Mouse (Mus musculus): Measurements from ENCODE around the gene Gdpd3. TPM values are rescaled to one million over a fixed set of nuclear protein-coding genes. Genes with fewer than 3 reads are reported as not detected.

Gene Gdpd3
- polyA plus RNA-seq, 1 experiment, result 2.5 TPM

DNA sequence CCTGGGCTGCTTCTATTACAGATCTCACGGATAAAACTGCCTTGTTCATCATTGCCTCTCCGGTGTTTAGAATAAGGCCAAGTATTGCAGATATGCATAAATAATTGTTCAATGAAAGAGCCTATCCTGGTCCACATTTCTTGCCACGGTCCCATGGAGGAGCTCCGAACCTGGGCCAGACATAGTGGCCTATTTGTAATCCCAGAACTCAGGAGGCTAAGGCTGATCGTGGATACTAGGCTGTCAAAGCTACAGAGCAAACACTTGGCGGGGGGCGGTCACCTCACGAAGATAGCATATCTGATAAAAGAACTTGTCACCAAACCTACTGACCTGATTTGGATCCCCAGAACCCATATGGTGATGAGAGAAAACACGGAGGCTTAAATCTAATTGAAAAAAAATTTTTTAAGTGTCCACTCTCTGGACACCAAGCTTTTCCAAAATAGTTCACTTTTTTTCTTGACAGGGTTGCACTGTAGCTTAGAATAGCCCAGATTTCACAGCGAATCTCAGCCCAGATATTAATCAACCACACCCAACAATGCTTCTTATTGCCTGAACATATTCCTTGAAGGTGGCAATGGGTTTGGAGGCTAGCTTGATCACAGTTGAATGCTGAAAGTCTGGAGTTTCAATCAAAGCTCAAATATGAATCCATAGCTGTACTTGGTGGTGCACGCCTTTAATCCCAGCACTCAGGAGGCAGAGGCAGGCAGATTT is 26.7 kb downstream of the Gdpd3 start:
- Histone ChIP-seq H3K4me1 (ENCODE audit: control insufficient read depth, insufficient read depth, low read length) (peaks cover 2% of the 10 kb centered on the region; the same call in 1 of the 2 replicates), H3K27ac (ENCODE audit: insufficient read depth, low read length) (no peak overlapping the region), H3K4me3 (ENCODE audit: insufficient read depth, low read length) (peak overlapping the region; percentile 75)
- TF ChIP-seq POLR2A (IDR thresholded peaks at IDR 0.05; ENCODE audit: extremely low read depth, insufficient read depth, low read length), result no peak
- no peak for TF ChIP-seq CTCF (IDR thresholded peaks at IDR 0.05; ENCODE audit: extremely low read depth, insufficient read depth, low read length)

- Histone ChIP-seq H3K4me1 (ENCODE audit: control insufficient read depth, insufficient read depth, low read length) (peaks cover 2% of the 10 kb centered on the region; the same call in 1 of the 2 replicates), H3K27ac (ENCODE audit: insufficient read depth, low read length) (no peak overlapping the region), H3K4me3 (ENCODE audit: insufficient read depth, low read length) (no peak overlapping the region)
- TF ChIP-seq CTCF (IDR thresholded peaks at IDR 0.05; ENCODE audit: extremely low read depth, insufficient read depth, low read length) (no peak), POLR2A (IDR thresholded peaks at IDR 0.05; ENCODE audit: extremely low read depth, insufficient read depth, low read length) (0 out of 2 replicates have a peak, but pooled peaks have one; percentile 9)
Observed at GRCm38 (mm10) chr7:126793456-126794270, 27.5 kb downstream of the Gdpd3 start.

DNA sequence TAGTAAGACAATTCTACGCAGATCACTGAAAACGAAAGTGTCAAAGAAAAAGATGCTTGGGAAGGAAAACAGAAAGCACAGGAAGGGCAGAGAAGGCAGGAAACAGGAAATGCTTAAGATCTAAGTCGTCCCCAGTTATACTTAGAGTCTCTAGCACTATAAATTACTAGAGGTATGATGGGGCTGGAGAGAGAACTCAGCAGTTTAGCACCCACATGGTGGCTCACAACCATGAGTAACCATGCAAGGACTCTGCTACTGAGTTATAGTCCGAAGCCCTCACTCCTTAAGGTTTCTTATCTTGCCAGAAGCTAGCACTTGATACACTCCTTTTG is 28.1 kb downstream of the Gdpd3 start:
- Histone ChIP-seq H3K27ac (ENCODE audit: insufficient read depth, low read length) (no peak overlapping the region), H3K4me1 (ENCODE audit: control insufficient read depth, insufficient read depth, low read length) (peaks cover 2% of the 10 kb centered on the region; the same call in 1 of the 2 replicates), H3K4me3 (ENCODE audit: insufficient read depth, low read length) (no peak overlapping the region)
- TF ChIP-seq POLR2A (IDR thresholded peaks at IDR 0.05; ENCODE audit: extremely low read depth, insufficient read depth, low read length) (no peak; the same call in 1 of the 2 replicates), CTCF (IDR thresholded peaks at IDR 0.05; ENCODE audit: extremely low read depth, insufficient read depth, low read length) (no peak)

DNA sequence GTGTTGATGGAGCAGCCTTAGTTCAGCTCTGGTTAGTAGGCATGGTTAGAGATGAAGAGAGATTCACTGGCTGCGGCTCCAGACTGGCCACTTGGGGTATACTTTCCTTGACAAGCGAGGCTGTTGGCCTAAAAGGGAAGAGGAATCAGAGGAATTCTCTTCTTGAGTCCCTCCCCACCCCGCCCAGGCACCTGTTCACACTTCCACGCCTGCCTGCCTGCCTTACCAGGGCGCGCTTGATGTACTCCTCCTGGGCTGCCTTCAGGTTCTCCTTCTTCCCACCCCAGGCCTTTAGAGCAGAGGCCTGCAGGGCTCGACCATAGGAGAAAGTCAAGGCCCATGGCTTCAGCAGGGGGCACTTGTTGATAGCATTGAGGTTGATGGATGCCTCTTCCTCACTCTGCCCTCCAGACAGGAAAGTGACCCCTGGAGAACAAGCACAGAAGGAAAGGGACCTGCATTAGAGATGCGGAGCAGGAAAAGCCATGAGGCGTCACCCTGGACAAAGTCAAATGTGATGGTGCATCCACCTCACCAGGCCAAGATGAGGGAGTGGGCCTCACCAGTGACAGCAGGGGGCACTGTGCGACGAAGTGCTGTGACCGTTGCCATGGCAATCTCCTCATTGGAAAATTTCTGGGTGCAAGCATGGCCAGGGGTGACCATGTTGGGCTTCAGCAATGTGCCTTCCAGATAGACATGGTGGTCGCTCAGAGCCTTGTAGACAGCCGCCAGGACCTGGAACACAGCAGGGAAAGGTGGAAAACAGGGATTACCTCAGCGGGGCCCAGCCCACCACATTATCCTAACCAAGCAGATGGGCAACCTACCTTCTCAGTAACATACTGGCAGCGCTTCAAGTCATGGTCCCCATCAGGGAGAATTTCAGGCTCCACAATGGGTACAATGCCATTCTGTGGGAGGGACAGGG is 29.5 kb downstream of the Gdpd3 start:
- H3K4me1 ChIP-seq (ENCODE audit: control insufficient read depth, insufficient read depth, low read length), result peaks cover 2% of the 10 kb centered on the region
- H3K27ac ChIP-seq (ENCODE audit: insufficient read depth, low read length), result no peak overlapping the region
- TF ChIP-seq POLR2A (IDR thresholded peaks at IDR 0.05; ENCODE audit: extremely low read depth, insufficient read depth, low read length), result no peak
- no peak for TF ChIP-seq CTCF (IDR thresholded peaks at IDR 0.05; ENCODE audit: extremely low read depth, insufficient read depth, low read length)
- H3K4me3 ChIP-seq (ENCODE audit: insufficient read depth, low read length), result no peak overlapping the region

DNA sequence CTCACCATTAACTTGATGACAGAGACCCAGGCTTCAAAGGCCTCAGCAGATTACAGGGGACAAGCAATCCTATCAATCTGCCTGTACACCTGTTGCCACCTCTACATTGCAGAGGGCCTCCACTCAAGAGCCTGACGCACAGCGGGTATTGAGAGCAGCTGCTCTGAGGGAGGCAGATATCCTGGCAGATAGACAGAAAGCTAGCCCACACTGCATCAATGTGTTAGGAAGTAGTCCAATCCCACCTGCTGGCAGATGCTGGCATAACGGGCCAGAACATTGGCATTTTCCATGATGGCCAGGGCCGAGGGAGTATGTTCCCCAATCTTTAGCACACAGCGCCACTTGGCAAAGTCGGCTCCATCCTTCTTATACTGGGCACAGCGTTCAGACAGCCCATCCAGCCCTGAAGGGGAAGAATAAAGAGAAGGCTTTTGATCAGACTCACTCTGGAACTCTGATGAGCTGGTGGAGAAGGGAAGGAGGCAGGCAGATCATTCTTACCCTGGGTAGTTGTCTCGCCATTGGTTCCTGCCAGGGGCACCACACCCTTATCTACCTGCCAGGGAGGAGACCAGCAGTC is 30.3 kb downstream of the Gdpd3 start:
- TF ChIP-seq CTCF (IDR thresholded peaks at IDR 0.05; ENCODE audit: extremely low read depth, insufficient read depth, low read length) (peak; percentile 25; the same call in 1 of the 2 replicates), POLR2A (IDR thresholded peaks at IDR 0.05; ENCODE audit: extremely low read depth, insufficient read depth, low read length) (no peak)
- Histone ChIP-seq H3K4me1 (ENCODE audit: control insufficient read depth, insufficient read depth, low read length) (no peaks in the 10 kb centered on the region; the same call in 1 of the 2 replicates), H3K27ac (ENCODE audit: insufficient read depth, low read length) (no peak overlapping the region), H3K4me3 (ENCODE audit: insufficient read depth, low read length) (peak overlapping the region; percentile 90; the same call in 1 of the 2 replicates)

DNA sequence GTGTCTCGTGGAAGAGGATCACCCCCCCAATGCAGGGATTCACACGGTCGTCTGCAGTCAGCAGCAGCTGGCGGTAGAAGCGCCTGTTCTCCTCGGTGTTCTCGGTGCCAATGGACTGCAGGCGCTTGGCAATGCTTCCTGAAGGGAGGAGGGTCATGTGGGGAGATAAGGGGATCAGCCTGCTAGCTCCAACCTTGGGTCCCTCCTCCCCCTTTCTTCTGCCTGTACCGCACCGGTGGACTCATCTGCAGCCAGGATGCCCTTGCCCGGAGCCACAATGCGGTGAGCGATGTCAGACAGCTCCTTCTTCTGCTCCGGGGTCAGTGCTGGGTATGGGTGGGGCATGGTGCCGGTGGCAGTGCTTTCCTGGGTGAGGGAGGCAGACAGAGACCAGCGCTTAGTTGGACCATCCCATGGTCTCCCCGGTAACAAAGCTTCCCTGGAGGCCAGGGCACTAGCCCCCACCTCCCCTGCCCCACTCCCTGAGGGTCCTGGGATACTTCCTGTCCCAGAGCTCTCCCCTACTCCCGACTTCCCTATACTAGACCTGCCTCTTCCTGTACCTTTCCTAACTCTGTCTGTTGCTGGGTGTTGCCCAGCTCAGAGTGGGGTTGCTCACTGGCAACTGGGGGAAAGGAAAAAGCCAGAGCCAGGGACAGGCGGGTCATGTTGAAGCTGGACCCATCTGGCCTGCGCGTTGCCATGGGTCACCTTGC is 31.4 kb downstream of the Gdpd3 start, which contains the start of gene Fam57b:
Gene Fam57b, plus strand, starts transcription at position 258 of the 716 bp plus-strand sequence.
- peak within 1 kb of the TSS; percentile 99 for H3K27ac ChIP-seq (ENCODE audit: insufficient read depth, low read length)
- no peaks in the 10 kb centered on the region; the same call in 1 of the 2 replicates for H3K4me1 ChIP-seq (ENCODE audit: control insufficient read depth, insufficient read depth, low read length)
- peak within 1 kb of the TSS; percentile 90 for H3K4me3 ChIP-seq (ENCODE audit: insufficient read depth, low read length)
- 0 out of 2 replicates have a peak, but pooled peaks have one; percentile 32 for TF ChIP-seq POLR2A (IDR thresholded peaks at IDR 0.05; ENCODE audit: extremely low read depth, insufficient read depth, low read length)
- TF ChIP-seq CTCF (IDR thresholded peaks at IDR 0.05; ENCODE audit: extremely low read depth, insufficient read depth, low read length), result no peak

DNA sequence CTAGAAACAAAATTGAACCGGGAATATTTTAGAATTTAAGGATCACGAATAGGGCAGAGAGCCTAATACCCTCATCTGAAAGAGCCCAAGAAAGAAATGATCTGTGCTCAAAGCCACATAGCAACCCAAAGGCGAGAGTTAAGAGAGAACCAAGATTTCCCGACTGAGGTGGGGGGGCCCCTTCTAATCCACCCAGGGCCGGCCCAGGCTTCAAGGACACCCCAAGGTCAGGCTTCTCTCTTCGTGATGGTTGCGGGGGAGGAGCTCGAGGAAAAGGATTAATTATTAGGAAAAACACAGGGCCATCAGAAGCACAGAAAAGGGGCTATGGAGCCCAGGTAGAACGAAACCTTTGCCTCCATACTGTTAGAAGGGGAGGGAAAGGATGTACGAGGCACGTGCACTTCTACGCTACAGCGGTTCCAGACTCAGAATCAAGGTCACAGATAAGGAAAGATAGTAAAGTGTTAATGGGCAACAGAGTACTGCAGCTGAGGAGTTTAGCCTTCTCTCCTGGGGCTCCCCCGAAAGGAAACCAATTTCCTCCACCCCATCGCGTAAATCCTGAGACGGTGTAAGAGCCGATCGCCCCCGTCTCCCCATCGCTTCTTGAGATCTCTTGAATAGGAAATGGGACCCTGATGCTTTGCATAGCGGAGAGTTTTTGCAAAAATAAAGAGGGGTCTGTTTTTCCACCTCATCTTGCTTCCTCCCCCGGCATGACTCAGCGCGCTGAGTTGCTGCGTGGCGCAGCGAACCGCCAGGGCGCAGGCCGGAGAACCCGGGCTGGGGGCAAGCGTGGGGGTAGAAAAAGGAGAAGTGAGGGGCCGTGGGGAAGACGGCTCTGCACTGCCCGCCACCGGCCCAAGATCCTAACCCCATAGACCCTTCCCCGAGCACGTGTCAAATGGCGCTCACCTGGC is 32.3 kb downstream of the Gdpd3 start:
- H3K4me3 ChIP-seq (ENCODE audit: insufficient read depth, low read length), result peak overlapping the region; percentile 90
- no peaks in the 10 kb centered on the region; the same call in 1 of the 2 replicates for H3K4me1 ChIP-seq (ENCODE audit: control insufficient read depth, insufficient read depth, low read length)
- TF ChIP-seq POLR2A (IDR thresholded peaks at IDR 0.05; ENCODE audit: extremely low read depth, insufficient read depth, low read length) (peak; percentile 28; the same call in 1 of the 2 replicates), CTCF (IDR thresholded peaks at IDR 0.05; ENCODE audit: extremely low read depth, insufficient read depth, low read length) (no peak)
- peak overlapping the region; percentile 99 for H3K27ac ChIP-seq (ENCODE audit: insufficient read depth, low read length)
